ENCODE assay signal across 8 mouse cellular contexts in genomic region chr9:108082988-108083431, GRCm38 (mm10). TPM values are rescaled to one million over a fixed set of nuclear protein-coding genes. Genes with fewer than 3 reads are reported as not detected.
A peak's percentile ranks its signal among the peaks of the same experiment; 100 is the strongest.
DNase-seq lines count a peak whose midpoint lies in the region; ATAC-seq and TF ChIP-seq lines count a peak whose summit lies in the region.

Rnf123 (minus strand) TSS chr9:108083346.

- H3K4me3 ChIP-seq in heart, adult 2 months = no peak within 1 kb of the TSS
- H3K4me3 ChIP-seq in forebrain, embryonic 14.5 days (ENCODE audit: low read depth, low read length) = no peak within 1 kb of the TSS
- H3K4me3 ChIP-seq in hindbrain, embryonic 12.5 days = 0 out of 2 replicates have a peak within 1 kb of the TSS, but pooled peaks have one; percentile 5
- peak within 1 kb of the TSS; percentile 27 for H3K4me3 ChIP-seq in liver, embryonic 11.5 days (ENCODE audit: low read depth, low read length)

- no peak for DNase-seq in heart, adult 2 months
- no peak for DNase-seq in heart, adult 11 months
- peak; percentile 45 for DNase-seq in T-cell, adult 2 months (ENCODE audit: low spot score)
- DNase-seq in forebrain, embryonic 14.5 days (ENCODE audit: low spot score) = no peak
- DNase-seq in liver, embryonic 11.5 days (ENCODE audit: low spot score) = peak; percentile 62
- DNase-seq in splenic B cell, adult 2 months (ENCODE audit: low read depth, low spot score) = peak; percentile 56
- DNase-seq in kidney, adult 11 months = no peak

- H3K4me2 ChIP-seq in forebrain, embryonic 14.5 days (ENCODE audit: low read length) = peak within 1 kb of the TSS; percentile 23; the same call in 1 of the 2 replicates
- peak within 1 kb of the TSS; percentile 24 for H3K4me2 ChIP-seq in hindbrain, embryonic 12.5 days (replicated peaks)
- peak within 1 kb of the TSS; percentile 56 for H3K4me2 ChIP-seq in liver, embryonic 11.5 days

- intact Hi-C loops in heart, adult 2 months (cut with DNase I) = no loop called here

- H3K27me3 ChIP-seq in heart, adult 2 months (ENCODE audit: control insufficient read depth, insufficient read depth, low read length) = no peaks in the 10 kb centered on the region
- peaks cover 20% of the 10 kb centered on the region for H3K27me3 ChIP-seq in forebrain, embryonic 14.5 days (replicated peaks; ENCODE audit: control insufficient read depth, insufficient read depth, low read length)
- H3K27me3 ChIP-seq in hindbrain, embryonic 12.5 days = peaks cover 43% of the 10 kb centered on the region
- H3K27me3 ChIP-seq in liver, embryonic 11.5 days (replicated peaks; ENCODE audit: control insufficient read depth, insufficient read depth, low read length) = peaks cover 5% of the 10 kb centered on the region
- no peaks in the 10 kb centered on the region for H3K27me3 ChIP-seq in splenic B cell, adult 2 months (ENCODE audit: control insufficient read depth, insufficient read depth, low read length, poor library complexity, severe bottlenecking)

- TF ChIP-seq POLR2A in heart, adult 2 months (IDR thresholded peaks at IDR 0.05; ENCODE audit: insufficient read depth, low read depth, low read length) = no peak

- H3K9ac ChIP-seq in heart, adult 2 months (ENCODE audit: low read depth, low read length) = no peak within 1 kb of the TSS
- H3K9ac ChIP-seq in forebrain, embryonic 14.5 days (ENCODE audit: low read length) = no peak within 1 kb of the TSS
- H3K9ac ChIP-seq in hindbrain, embryonic 12.5 days = 0 out of 2 replicates have a peak within 1 kb of the TSS, but pooled peaks have one; percentile 20
- peak within 1 kb of the TSS; percentile 50 for H3K9ac ChIP-seq in liver, embryonic 11.5 days (ENCODE audit: low read depth, low read length)

- ATAC-seq in forebrain, embryonic 14.5 days = no peak
- ATAC-seq in hindbrain, embryonic 12.5 days (ENCODE audit: low FRiP score) = no peak
- peak; percentile 40 for ATAC-seq in liver, embryonic 11.5 days (replicated peaks; ENCODE audit: low FRiP score)

- no peak within 1 kb of the TSS for H3K27ac ChIP-seq in heart, adult 2 months
- no peak within 1 kb of the TSS for H3K27ac ChIP-seq in forebrain, embryonic 14.5 days (ENCODE audit: low read depth, low read length)
- no peak within 1 kb of the TSS for H3K27ac ChIP-seq in hindbrain, embryonic 12.5 days
- peak within 1 kb of the TSS; percentile 83 for H3K27ac ChIP-seq in liver, embryonic 11.5 days (ENCODE audit: low read depth, low read length)

- H3K79me2 ChIP-seq in heart, adult 2 months (replicated peaks; ENCODE audit: control insufficient read depth, insufficient read depth, low read length) = no peaks in the 10 kb centered on the region

- no peak for TF ChIP-seq EP300 in heart, adult 2 months (IDR thresholded peaks at IDR 0.05; ENCODE audit: insufficient read depth, low read depth, low read length)

- TF ChIP-seq CTCF in heart, adult 2 months (IDR thresholded peaks at IDR 0.05) = no peak

- H3K9me3 ChIP-seq in forebrain, embryonic 14.5 days (replicated peaks; ENCODE audit: control insufficient read depth, low read length) = no peaks in the 10 kb centered on the region
- H3K9me3 ChIP-seq in hindbrain, embryonic 12.5 days (replicated peaks) = no peaks in the 10 kb centered on the region
- H3K9me3 ChIP-seq in liver, embryonic 11.5 days (ENCODE audit: control insufficient read depth, low read length) = no peaks in the 10 kb centered on the region

- WGBS in heart, adult 2 months = 30% methylated on average over 12 of the region's 12 CpGs
- WGBS in forebrain, embryonic 14.5 days = 36% methylated on average over 12 of the region's 12 CpGs
- 35% methylated on average over 12 of the region's 12 CpGs for WGBS in hindbrain, embryonic 12.5 days
- 30% methylated on average over 12 of the region's 12 CpGs for WGBS in liver, embryonic 11.5 days

- H3K4me1 ChIP-seq in heart, adult 2 months (ENCODE audit: control insufficient read depth, insufficient read depth, low read length) = peaks cover 6% of the 10 kb centered on the region
- peaks cover 5% of the 10 kb centered on the region; the same call in 1 of the 2 replicates for H3K4me1 ChIP-seq in forebrain, embryonic 14.5 days (ENCODE audit: control insufficient read depth, insufficient read depth, low read length)
- peaks cover 12% of the 10 kb centered on the region for H3K4me1 ChIP-seq in hindbrain, embryonic 12.5 days
- peaks cover 64% of the 10 kb centered on the region for H3K4me1 ChIP-seq in liver, embryonic 11.5 days (replicated peaks; ENCODE audit: control insufficient read depth, insufficient read depth, low read length)

- no peaks in the 10 kb centered on the region for H3K36me3 ChIP-seq in heart, adult 2 months (ENCODE audit: control insufficient read depth, insufficient read depth, low read length)
- H3K36me3 ChIP-seq in forebrain, embryonic 14.5 days (ENCODE audit: control insufficient read depth, insufficient read depth, low read length) = peaks cover 42% of the 10 kb centered on the region
- peaks cover 43% of the 10 kb centered on the region for H3K36me3 ChIP-seq in hindbrain, embryonic 12.5 days
- peaks cover 31% of the 10 kb centered on the region for H3K36me3 ChIP-seq in liver, embryonic 11.5 days (ENCODE audit: control insufficient read depth, insufficient read depth, low read length)
- H3K36me3 ChIP-seq in splenic B cell, adult 2 months (ENCODE audit: control insufficient read depth, insufficient read depth, low read length, poor library complexity, severe bottlenecking) = peaks cover 15% of the 10 kb centered on the region

RNA-seq across cellular contexts. Expression of gene Rnf123, which starts in this region (rescaled TPM):
- total RNA-seq in heart, adult 2 months (2021) = 10 to 100 TPM; 79.3 to 86.7 TPM
- 114 and 126 TPM in 2 replicates for polyA plus RNA-seq in heart, adult 2 months (2012; rRNA removed)
- polyA plus RNA-seq in forebrain, embryonic 14.5 days (2014; fragmentation: Nextera tagmentation; extraction: Ambion mirVana) = 37.5 and 42.7 TPM in 2 replicates
- 39.5 and 40.7 TPM in 2 replicates for polyA plus RNA-seq in hindbrain, embryonic 12.5 days (2016; fragmentation: Nextera tagmentation; extraction: Ambion mirVana)
- 59.1 and 59.2 TPM in 2 replicates for polyA plus RNA-seq in liver, embryonic 11.5 days (2014; fragmentation: Nextera tagmentation; extraction: Ambion mirVana)

Comparison
In these comparisons a context has a peak if more than half of its experiments do, and no peak if none do; other contexts are left out.
1. DNase-seq: peak in T-cell, adult 2 months (single experiment), liver, embryonic 11.5 days (single experiment) and splenic B cell, adult 2 months (single experiment); none in heart, adult 2 months (0 of 2), heart, adult 11 months (single experiment), forebrain, embryonic 14.5 days (single experiment) and kidney, adult 11 months (single experiment).
2. H3K4me3 ChIP-seq: peak in hindbrain, embryonic 12.5 days (single experiment) and liver, embryonic 11.5 days (single experiment); none in heart, adult 2 months (single experiment) and forebrain, embryonic 14.5 days (single experiment).
3. H3K9ac ChIP-seq: peak in hindbrain, embryonic 12.5 days (single experiment) and liver, embryonic 11.5 days (single experiment); none in heart, adult 2 months (single experiment) and forebrain, embryonic 14.5 days (single experiment).
4. Peak in every context shown above with its lines, with median percentiles within 50 percentile points of each other: H3K4me2 ChIP-seq.